Comparison of ENCODE assay signal across 7 mouse cellular contexts in the genomic region with DNA sequence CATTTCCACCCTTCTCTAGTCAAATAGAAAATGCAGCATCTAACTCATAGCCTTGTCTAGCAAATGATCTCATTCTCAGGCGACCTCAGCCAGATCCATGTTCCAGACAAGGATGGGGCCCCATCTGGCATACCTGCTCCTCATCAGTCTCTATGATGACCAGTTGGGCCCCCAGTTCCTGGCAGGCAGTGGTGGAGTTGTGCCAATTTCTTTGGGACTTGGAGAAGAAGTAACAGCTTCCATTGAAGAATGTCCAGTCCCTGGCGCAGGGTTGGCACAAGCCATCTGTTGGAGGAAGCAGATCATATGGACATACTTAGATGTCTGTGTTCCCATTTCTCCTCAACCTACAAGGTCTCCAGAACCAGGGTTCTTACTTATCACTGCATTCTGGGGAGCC.
"Had no signal": no experiment of that assay in that cellular context is flagged by ENCODE, and none has a peak within 500 bp of the region (broad histone marks: within the 10 kb centered on the region; RNA-seq: fewer than 3 reads in every experiment).

No protein-coding gene starts in this region.

- DNase-seq: lung, adult 2 months; lung, postnatal 14 days; lung, postnatal 36 days; right cerebral cortex, postnatal 14 days; thymus, adult 2 months; thymus, postnatal 25 days; thymus, postnatal 4 days had no signal
